Mouse (Mus musculus) CH12.LX (cell line): ENCODE results near the gene Agtr1a. TPM values are rescaled to one million over a fixed set of nuclear protein-coding genes. Genes with fewer than 3 reads are reported as not detected.

Experiments
- DNase-seq: peaks from one replicate; pipeline ENCODE4 v3.0.0-alpha.2; 2013; ENCODE audit errors: extremely low read depth
- H3K27ac ChIP-seq: 2 replicates; pipeline ENCODE4 v1.5.1; 2012; ENCODE audit warnings: low read depth, mild to moderate bottlenecking, control low read depth, moderate library complexity; ENCODE audit not compliant: insufficient read depth
- H3K27me3 ChIP-seq: replicated peaks from 2 replicates; pipeline ENCODE3; 2012; ENCODE audit warnings: inconsistent platforms
- H3K36me3 ChIP-seq, 2 experiments: replicated peaks in 1 of 2; 2 replicates each; pipeline versions ENCODE3 to v1.6.1; 2012; ENCODE audit warnings: inconsistent platforms in 1 of 2, low read length in 1 of 2, mild to moderate bottlenecking in 1 of 2, mixed read lengths in 1 of 2, moderate library complexity in 1 of 2; ENCODE audit not compliant: control insufficient read depth in 1 of 2, insufficient read depth in 1 of 2
- H3K4me1 ChIP-seq, 2 experiments: 2 replicates each; pipeline ENCODE4 v1.6.1; 2012; ENCODE audit warnings: inconsistent platforms in 1 of 2, moderate library complexity in 1 of 2; ENCODE audit not compliant: insufficient read depth in 2 of 2, control insufficient read depth in 1 of 2
- H3K4me2 ChIP-seq: 2 replicates; pipeline ENCODE4 v1.6.1; 2012; ENCODE audit warnings: low read depth, mild to moderate bottlenecking, control low read depth; ENCODE audit not compliant: poor library complexity, insufficient read depth, severe bottlenecking
- H3K4me3 ChIP-seq, 3 experiments: fragments of 150-350 bp in 1 of 3; sonication (generic) in 1 of 3; replicated peaks in 1 of 3; 2 replicates each; pipeline versions ENCODE3 to v1.5.1; 2011 to 2012; ENCODE audit warnings: low read depth in 2 of 3, low read length in 2 of 3, mild to moderate bottlenecking in 2 of 3, moderate library complexity in 2 of 3, control low read depth in 1 of 3, improper control_type of control experiment in 1 of 3, inconsistent platforms in 1 of 3, mixed read lengths in 1 of 3; ENCODE audit not compliant: poor library complexity in 1 of 3
- H3K79me2 ChIP-seq: replicated peaks from 2 replicates; pipeline ENCODE4 v1.6.1; 2012; ENCODE audit warnings: mild to moderate bottlenecking, moderate library complexity; ENCODE audit not compliant: control insufficient read depth, poor library complexity, insufficient read depth, severe bottlenecking; ENCODE audit errors: extremely low read depth
- H3K9ac ChIP-seq: 2 replicates; pipeline ENCODE4 v1.6.1; 2012; ENCODE audit warnings: low read depth, mild to moderate bottlenecking, control low read depth, moderate library complexity; ENCODE audit not compliant: insufficient read depth
- H3K9me3 ChIP-seq: replicated peaks from 2 replicates; pipeline ENCODE3; 2012; ENCODE audit warnings: low read length, inconsistent platforms, mixed read lengths
- CHD2 ChIP-seq: IDR thresholded peaks from 2 replicates; pipeline ENCODE4 v1.6.1; 2011; ENCODE audit warnings: low read length, improper control_type of control experiment
- CTCF ChIP-seq, 2 experiments: IDR thresholded peaks in 1 of 2; conservative IDR thresholded peaks in 1 of 2; 2 replicates each; pipeline ENCODE4 v1.5.1; 2011 to 2012; ENCODE audit warnings: low read depth in 2 of 2, low read length in 2 of 2, improper control_type of control experiment in 1 of 2, inconsistent platforms in 1 of 2, mild to moderate bottlenecking in 1 of 2, moderate library complexity in 1 of 2
- E2F4 ChIP-seq: IDR thresholded peaks from 2 replicates; pipeline ENCODE4 v1.6.1; 2011; ENCODE audit warnings: low read depth, low read length, improper control_type of control experiment; ENCODE audit not compliant: insufficient replicate concordance
- ETS1 ChIP-seq: conservative IDR thresholded peaks from 2 replicates; pipeline ENCODE4 v1.6.1; 2012; ENCODE audit warnings: low read depth, mild to moderate bottlenecking, inconsistent platforms, low read length, improper control_type of control experiment, moderate library complexity
- GABPA ChIP-seq: IDR thresholded peaks from 2 replicates; pipeline ENCODE4 v1.6.1; 2012; ENCODE audit warnings: low read depth, low read length, improper control_type of control experiment, inconsistent platforms; ENCODE audit not compliant: insufficient replicate concordance
- IRF4 ChIP-seq: IDR thresholded peaks from 2 replicates; pipeline ENCODE4 v1.6.1; 2014; ENCODE audit warnings: low read depth, mild to moderate bottlenecking, inconsistent platforms, low read length, improper control_type of control experiment
- JUN ChIP-seq: IDR thresholded peaks from 2 replicates; pipeline ENCODE4 v1.6.1; 2011; ENCODE audit warnings: low read depth, mild to moderate bottlenecking, low read length, improper control_type of control experiment, moderate library complexity; ENCODE audit not compliant: insufficient read depth
- KAT2A ChIP-seq: IDR thresholded peaks from 2 replicates; pipeline ENCODE4 v1.6.1; 2012; ENCODE audit warnings: low read length, improper control_type of control experiment, inconsistent platforms; ENCODE audit not compliant: insufficient replicate concordance
- MAFK ChIP-seq: IDR thresholded peaks from 2 replicates; pipeline ENCODE4 v1.6.1; 2011; ENCODE audit warnings: low read length, improper control_type of control experiment; ENCODE audit not compliant: insufficient replicate concordance
- MAX ChIP-seq: IDR thresholded peaks from 2 replicates; pipeline ENCODE4 v1.6.1; 2011; ENCODE audit warnings: low read length, improper control_type of control experiment
- MAZ ChIP-seq: IDR thresholded peaks from 2 replicates; pipeline ENCODE4 v1.6.1; 2012; ENCODE audit warnings: low read depth, mild to moderate bottlenecking, inconsistent platforms, low read length, improper control_type of control experiment, moderate library complexity
- MEF2A ChIP-seq: IDR thresholded peaks from 2 replicates; pipeline ENCODE4 v1.6.1; 2014; ENCODE audit warnings: low read depth, mild to moderate bottlenecking, inconsistent platforms, low read length, improper control_type of control experiment, borderline replicate concordance
- NELFE ChIP-seq: IDR thresholded peaks from 2 replicates; pipeline ENCODE4 v1.6.1; 2011; ENCODE audit warnings: low read depth, low read length, improper control_type of control experiment
- NRF1 ChIP-seq: IDR thresholded peaks from 2 replicates; pipeline ENCODE4 v1.6.1; 2014; ENCODE audit warnings: low read depth, mild to moderate bottlenecking, inconsistent platforms, low read length, improper control_type of control experiment, moderate library complexity
- PAX5 ChIP-seq: IDR thresholded peaks from 2 replicates; pipeline ENCODE4 v1.6.1; 2012; ENCODE audit warnings: low read length, inconsistent platforms, mixed read lengths
- POLR2AphosphoS2 ChIP-seq: IDR thresholded peaks from 2 replicates; pipeline ENCODE4 v1.6.1; 2011; ENCODE audit warnings: low read depth, low read length, improper control_type of control experiment
- RAD21 ChIP-seq: IDR thresholded peaks from 2 replicates; pipeline ENCODE4 v1.6.1; 2011; ENCODE audit warnings: low read depth, mild to moderate bottlenecking, low read length, improper control_type of control experiment, moderate library complexity
- RCOR1 ChIP-seq: conservative IDR thresholded peaks from 2 replicates; pipeline ENCODE4 v1.6.1; 2012; ENCODE audit warnings: low read depth, mild to moderate bottlenecking, inconsistent platforms, low read length, improper control_type of control experiment
- TBP ChIP-seq: conservative IDR thresholded peaks from 2 replicates; pipeline ENCODE4 v1.6.1; 2011; ENCODE audit warnings: low read depth, low read length, improper control_type of control experiment
- TCF12 ChIP-seq: IDR thresholded peaks from 2 replicates; pipeline ENCODE4 v1.6.1; 2014; ENCODE audit warnings: low read depth, mild to moderate bottlenecking, inconsistent platforms, low read length, improper control_type of control experiment
- USF1 ChIP-seq: IDR thresholded peaks from 2 replicates; pipeline ENCODE4 v1.6.1; 2014; ENCODE audit warnings: low read depth, mild to moderate bottlenecking, inconsistent platforms, low read length, improper control_type of control experiment
- USF2 ChIP-seq: conservative IDR thresholded peaks from 2 replicates; pipeline ENCODE4 v1.6.1; 2011; ENCODE audit warnings: low read depth, low read length, improper control_type of control experiment
- ZKSCAN1 ChIP-seq: IDR thresholded peaks from 2 replicates; pipeline ENCODE4 v1.6.1; 2012; ENCODE audit warnings: low read depth, inconsistent platforms, low read length, improper control_type of control experiment, borderline replicate concordance
- dilution Hi-C: fragments of 300-500 bp; cut with MboI; formaldehyde crosslinking; loops from 2 replicates; pipeline ENCODE4 v1.14.3; 2020; ENCODE audit warnings: low sequenced_read_pairs; ENCODE audit not compliant: extremely low pct_unique_long_range_greater_than_20kb, extremely low pct_ligation_motif_present
- in situ Hi-C: fragments of 300-500 bp; cut with MboI; formaldehyde crosslinking; loops from 3 replicates; pipeline ENCODE4 v1.14.3; 2019; ENCODE audit warnings: low sequenced_read_pairs, low pct_ligation_motif_present, low pct_unique_long_range_greater_than_20kb, mixed read lengths
- polyA plus RNA-seq: library from polyadenylated mRNA; unstranded; fragments of >175 nt; gene quantifications from 2 replicates; pipeline ENCODE4 v1.2.1, GENCODE M21; 2012; ENCODE audit warnings: low read depth; ENCODE audit not compliant: insufficient read length
- total RNA-seq, 2 experiments: library from RNA; depleted of rRNA; stranded (reverse); fragments of 300-350 nt in 1 of 2; fragments of >200 nt in 1 of 2; gene quantifications; 2 replicates each; pipeline ENCODE4 v1.2.3; 2012 to 2014

The Agtr1a gene
- total RNA-seq (2012; rRNA removed) (not detected in 2 replicates), total RNA-seq (2014; rRNA removed) (not detected in 2 replicates), polyA plus RNA-seq (0.78 TPM in 1 of 2 replicates, not detected in the other)

DNA sequence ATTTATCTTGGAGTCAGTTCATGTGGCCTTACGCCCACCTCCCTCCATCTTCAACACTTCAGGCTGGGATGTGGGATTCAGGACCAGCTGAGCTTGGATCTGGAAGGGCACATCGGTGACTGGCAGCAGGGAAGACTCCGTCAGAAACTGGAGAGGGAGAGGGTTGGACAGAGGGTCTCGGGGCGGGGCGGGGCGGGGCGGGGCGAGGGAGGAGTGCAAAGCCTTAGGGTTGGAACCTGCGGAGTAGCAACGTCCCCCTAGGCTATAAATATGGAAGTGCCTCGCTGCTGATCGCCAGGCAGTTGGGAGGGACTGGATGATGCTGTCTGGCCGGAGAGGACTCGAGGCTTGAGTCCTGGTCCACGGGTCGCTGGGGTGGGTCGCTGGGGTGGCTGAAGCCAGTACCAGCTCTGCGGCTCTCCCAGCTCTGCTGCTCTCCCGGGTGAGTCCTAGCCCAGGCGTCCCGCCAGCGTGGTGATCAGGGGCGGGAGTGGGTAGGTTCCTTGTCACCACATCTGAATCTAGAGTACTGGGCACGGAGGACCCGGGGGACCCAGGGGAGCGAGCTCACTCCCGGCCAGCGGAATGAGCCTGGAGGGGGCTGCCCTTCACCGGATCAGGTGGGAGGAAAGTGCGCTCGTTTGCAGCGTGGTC lies at the start of gene Agtr1a:
Agtr1a (plus strand) TSS at position 294 of the 654 bp plus-strand sequence.
- Histone ChIP-seq H3K9ac (no peak within 1 kb of the TSS), H3K36me3 (no peaks in the 10 kb centered on the region), H3K27me3 (no peaks in the 10 kb centered on the region), H3K4me3 (no peak within 1 kb of the TSS), H3K27ac (no peak within 1 kb of the TSS), H3K4me1 (no peaks in the 10 kb centered on the region), H3K79me2 (no peaks in the 10 kb centered on the region), H3K4me2 (peak within 1 kb of the TSS; percentile 46), H3K9me3 (no peaks in the 10 kb centered on the region)
- TF ChIP-seq KAT2A, result no peak
- TF ChIP-seq ZKSCAN1, result no peak
- no peak for TF ChIP-seq JUN
- TF ChIP-seq RAD21, result no peak
- TF ChIP-seq GABPA, result no peak
- no peak for TF ChIP-seq POLR2AphosphoS2
- no peak for TF ChIP-seq MAZ
- no peak for TF ChIP-seq IRF4
- no peak for TF ChIP-seq CTCF (conservative IDR thresholded peaks at IDR 0.05 in 1 of 2, IDR thresholded peaks at IDR 0.05 in 1 of 2; ENCODE audit: low read depth in 2 of 2, low read length in 2 of 2)
- no peak for TF ChIP-seq ETS1
- no peak for TF ChIP-seq RCOR1
- no peak for TF ChIP-seq USF1
- TF ChIP-seq MEF2A, result no peak
- no peak for TF ChIP-seq CHD2
- no peak for TF ChIP-seq PAX5
- TF ChIP-seq USF2, result no peak
- TF ChIP-seq MAX, result no peak
- no peak for TF ChIP-seq NELFE
- dilution Hi-C loops (no loop called here), in situ Hi-C loops (no loop called here)
- DNase-seq, result no peak

DNA sequence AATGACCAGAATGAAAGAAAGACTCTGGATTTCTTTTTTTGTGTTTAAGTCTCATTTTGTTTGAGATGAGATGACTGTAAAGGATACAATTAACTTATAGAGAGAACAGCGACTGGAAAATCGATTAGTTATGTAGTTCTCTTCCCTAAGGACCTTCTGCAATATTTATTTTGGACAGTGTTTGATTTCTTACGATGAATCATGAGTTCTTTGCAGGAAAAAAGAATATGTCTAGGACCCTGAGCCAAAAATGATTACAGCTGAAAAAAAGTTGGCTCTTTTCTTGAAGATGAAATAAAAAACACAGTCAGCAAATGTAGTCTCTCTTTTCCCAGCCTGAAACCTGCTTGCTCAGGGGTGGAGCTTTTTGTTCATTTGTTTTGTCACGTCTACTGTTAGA lies 26.0 kb upstream of the Agtr1a start:
- no peak overlapping the region for H3K9ac ChIP-seq
- no peaks in the 10 kb centered on the region for H3K36me3 ChIP-seq
- TF ChIP-seq NELFE (no peak), NRF1 (no peak), MAFK (no peak), TBP (no peak), USF1 (no peak), TCF12 (no peak), E2F4 (no peak)
- H3K4me3 ChIP-seq, result no peak overlapping the region
- H3K4me2 ChIP-seq, result no peak overlapping the region
- H3K27ac ChIP-seq, result no peak overlapping the region
- H3K4me1 ChIP-seq, result no peaks in the 10 kb centered on the region
- no peak for DNase-seq
- H3K79me2 ChIP-seq, result no peaks in the 10 kb centered on the region
- no peaks in the 10 kb centered on the region for H3K9me3 ChIP-seq
- dilution Hi-C loops, result no loop called here
- H3K27me3 ChIP-seq, result no peaks in the 10 kb centered on the region
- in situ Hi-C loops, result no loop called here
